Mouse (Mus musculus) forebrain, embryonic 16.5 days (tissue): ENCODE measurements around the gene Ppig. TPM values are rescaled to one million over a fixed set of nuclear protein-coding genes. Genes with fewer than 3 reads are reported as not detected.
A peak's percentile ranks its signal among the peaks of the same experiment; 100 is the strongest.

Source experiments
- ATAC-seq: fragments of 200-750 bp; cut with Nextera tagmentation; 2 replicates; pipeline ENCODE4 v1.8.0; 2017; ENCODE audit warnings: mild to moderate bottlenecking, moderate library complexity
- H3K27ac ChIP-seq: fragments of 300-500 bp; sonication (generic); 2 replicates; pipeline ENCODE4 v1.5.1; 2014; ENCODE audit warnings: low read length, control low read depth
- H3K27me3 ChIP-seq: fragments of 300-500 bp; sonication (generic); replicated peaks from 2 replicates; pipeline ENCODE4 v1.6.1; 2014; ENCODE audit warnings: low read length; ENCODE audit not compliant: control insufficient read depth, insufficient read depth
- H3K36me3 ChIP-seq: fragments of 300-500 bp; sonication (generic); 2 replicates; pipeline ENCODE4 v1.6.1; 2014; ENCODE audit not compliant: control insufficient read depth, insufficient read depth
- H3K4me1 ChIP-seq: fragments of 300-500 bp; sonication (generic); replicated peaks from 2 replicates; pipeline ENCODE4 v1.6.1; 2014; ENCODE audit warnings: low read length; ENCODE audit not compliant: control insufficient read depth, insufficient read depth
- H3K4me2 ChIP-seq: fragments of 300-500 bp; sonication (generic); 2 replicates; pipeline ENCODE4 v1.6.1; 2014; ENCODE audit warnings: mild to moderate bottlenecking, low read length, control low read depth
- H3K4me3 ChIP-seq: fragments of 300-500 bp; sonication (generic); replicated peaks from 2 replicates; pipeline ENCODE4 v1.5.1; 2014; ENCODE audit warnings: mild to moderate bottlenecking, low read length, control low read depth
- H3K9ac ChIP-seq: fragments of 300-500 bp; sonication (generic); replicated peaks from 2 replicates; pipeline ENCODE4 v1.6.1; 2014; ENCODE audit warnings: low read depth, low read length, control low read depth
- H3K9me3 ChIP-seq: fragments of 300-500 bp; sonication (generic); 2 replicates; pipeline ENCODE4 v1.6.1; 2016; ENCODE audit warnings: low read length; ENCODE audit not compliant: control insufficient read depth
- WGBS: fragments of 180-500 bp; shearing (Covaris S2); extraction: QIAGEN DNeasy Blood & Tissue Kit; methylation state at CpG from one replicate; pipeline ENCODE4 v1.1.7; 2014; 5-methylcytosine and 5-hydroxymethylcytosine counted together
- polyA plus RNA-seq: library from polyadenylated mRNA; unstranded; fragments of >200 nt; fragmentation: Nextera tagmentation; extraction: Ambion mirVana; gene quantifications from 2 replicates; pipeline ENCODE4 v1.2.1, GENCODE M21; 2015

Gene Ppig
- polyA plus RNA-seq, 1 experiment from 2014 or later = 127 TPM

DNA sequence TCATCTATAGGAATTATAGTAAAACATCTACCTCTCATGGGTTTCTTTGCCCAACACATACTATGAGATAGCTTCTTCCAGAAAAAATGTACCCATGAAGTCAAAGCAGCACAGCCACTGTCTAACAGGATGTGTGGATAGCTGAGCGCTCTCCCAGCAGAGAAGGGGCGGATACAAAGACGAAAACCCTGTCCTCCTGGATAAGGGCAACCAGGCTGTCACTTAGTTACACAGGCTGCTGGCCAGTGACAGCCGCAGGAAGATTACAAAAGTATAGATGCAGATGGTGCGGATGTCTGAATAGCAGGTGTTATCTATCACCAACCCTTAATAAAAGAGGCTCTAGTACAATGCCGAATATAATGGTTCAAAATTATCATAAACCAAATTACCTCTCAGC lies 31.5 kb upstream of the Ppig start:
- H3K4me2 ChIP-seq = no peak overlapping the region
- no peak overlapping the region for H3K9ac ChIP-seq
- peaks cover 23% of the 10 kb centered on the region for H3K36me3 ChIP-seq
- no peak overlapping the region for H3K27ac ChIP-seq
- WGBS = 96% methylated on average over 6 of the region's 6 CpGs
- H3K9me3 ChIP-seq = no peaks in the 10 kb centered on the region
- H3K27me3 ChIP-seq = no peaks in the 10 kb centered on the region
- H3K4me3 ChIP-seq = no peak overlapping the region
- ATAC-seq = no peak
- H3K4me1 ChIP-seq = no peaks in the 10 kb centered on the region

DNA sequence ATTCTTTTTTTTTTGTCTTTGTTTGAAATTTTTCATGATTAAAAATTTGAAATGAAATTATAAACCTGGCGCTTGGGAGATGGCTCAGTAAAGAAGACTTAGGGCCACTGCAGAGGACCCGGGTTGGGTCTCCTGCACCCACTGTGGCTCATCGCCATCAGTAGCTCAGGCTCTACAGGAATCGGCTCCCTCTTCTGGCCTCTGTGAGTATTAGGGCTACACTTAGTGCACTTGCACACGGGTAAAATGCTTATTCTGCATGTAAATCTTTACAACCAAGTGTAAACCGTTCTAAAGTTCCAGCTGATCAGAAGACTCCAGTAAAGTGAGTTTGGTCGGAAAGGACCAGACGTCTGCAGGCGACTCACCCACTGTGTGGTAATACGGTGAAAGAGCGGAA lies 28.8 kb upstream of the Ppig start:
- Histone ChIP-seq H3K27me3 (no peaks in the 10 kb centered on the region), H3K9me3 (no peaks in the 10 kb centered on the region), H3K9ac (no peak overlapping the region), H3K4me1 (no peaks in the 10 kb centered on the region), H3K27ac (no peak overlapping the region), H3K4me3 (no peak overlapping the region), H3K4me2 (no peak overlapping the region), H3K36me3 (peaks cover 24% of the 10 kb centered on the region)
- no peak for ATAC-seq
- WGBS = 95% methylated on average over 11 of the region's 11 CpGs

DNA sequence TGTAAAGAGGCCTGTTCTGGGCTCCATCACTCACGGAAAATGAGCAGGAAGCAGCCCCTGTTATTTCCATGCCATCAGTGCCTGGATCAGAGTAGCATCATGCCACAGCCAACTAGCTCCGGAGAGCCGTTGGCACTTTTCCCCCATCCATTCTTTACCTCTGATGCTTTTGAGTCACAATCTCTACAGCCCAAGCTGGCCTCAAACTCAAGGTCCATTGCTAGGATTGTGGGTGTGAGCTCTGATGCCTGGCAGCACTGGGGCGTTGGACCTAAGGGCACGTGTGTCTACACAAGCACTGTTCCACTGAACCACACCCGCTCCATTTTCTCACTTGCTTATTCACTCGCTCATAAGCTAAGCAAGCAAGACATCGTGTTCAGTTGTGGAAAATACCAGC lies 21.9 kb upstream of the Ppig start:
- Histone ChIP-seq H3K9ac (no peak overlapping the region), H3K4me1 (no peaks in the 10 kb centered on the region), H3K9me3 (no peaks in the 10 kb centered on the region), H3K27me3 (no peaks in the 10 kb centered on the region), H3K36me3 (peaks cover 25% of the 10 kb centered on the region), H3K4me2 (no peak overlapping the region), H3K27ac (no peak overlapping the region), H3K4me3 (no peak overlapping the region)
- no peak for ATAC-seq
- 95% methylated on average over 8 of the region's 8 CpGs for WGBS

DNA sequence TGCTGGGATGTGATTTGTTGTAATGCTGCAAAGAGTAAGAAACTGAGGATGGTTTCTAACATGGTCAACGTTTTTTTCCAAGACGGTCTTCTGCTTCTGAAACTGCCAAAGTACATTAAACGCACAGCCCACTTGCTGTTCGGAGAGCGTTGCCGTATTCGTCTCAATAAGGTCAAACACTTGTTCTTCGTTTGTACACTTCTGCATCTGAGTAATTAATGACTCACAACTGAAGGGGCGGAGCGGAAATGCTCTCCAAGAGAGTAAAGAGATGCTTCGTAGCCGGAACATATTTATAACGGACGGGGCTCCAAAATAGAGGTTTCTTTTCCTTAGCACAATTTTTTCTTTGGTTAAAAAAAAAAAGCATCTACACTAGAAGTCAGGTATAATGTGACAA lies 10.2 kb upstream of the Ppig start:
- peak overlapping the region; percentile 51 for H3K4me2 ChIP-seq
- H3K9ac ChIP-seq = no peak overlapping the region
- H3K27me3 ChIP-seq = no peaks in the 10 kb centered on the region
- H3K9me3 ChIP-seq = no peaks in the 10 kb centered on the region
- H3K4me3 ChIP-seq = no peak overlapping the region
- H3K27ac ChIP-seq = no peak overlapping the region
- H3K4me1 ChIP-seq = peaks cover 7% of the 10 kb centered on the region
- H3K36me3 ChIP-seq = no peaks in the 10 kb centered on the region; the same call in 1 of the 2 replicates
- 78% methylated on average over 14 of the region's 14 CpGs for WGBS
- ATAC-seq = no peak

DNA sequence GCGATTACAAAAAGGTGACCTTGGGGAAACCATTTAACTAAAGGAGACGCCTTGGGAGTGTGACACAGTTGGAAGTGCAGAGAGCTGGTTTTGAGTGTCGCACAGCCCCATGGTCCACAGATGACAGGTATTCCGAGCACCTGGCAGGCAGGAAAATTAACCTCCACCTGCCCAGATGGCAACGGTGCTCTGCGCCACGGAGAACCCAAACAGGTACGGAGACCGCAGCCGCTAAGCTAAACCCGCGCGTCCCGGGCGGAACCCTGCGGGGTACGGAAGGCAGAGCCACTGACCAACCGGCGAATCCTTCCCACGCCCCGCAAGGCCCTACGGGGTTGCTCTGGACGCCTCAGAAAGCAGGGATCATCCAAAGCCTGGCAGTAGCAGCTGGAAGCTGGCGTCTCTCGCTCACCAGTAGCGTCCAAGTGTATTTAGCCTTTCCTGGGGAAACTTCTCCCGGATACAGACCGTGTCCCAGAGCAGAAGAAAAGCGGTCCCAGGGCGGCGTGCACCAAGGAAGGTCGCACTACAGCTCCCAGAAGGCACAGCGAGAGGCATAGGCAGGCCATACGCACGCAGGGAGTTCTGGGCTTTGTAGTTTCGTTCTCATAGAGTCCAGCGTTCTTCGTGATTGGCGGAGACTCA lies 9.2 kb upstream of the Ppig start, which contains the start of gene Fastkd1:
Fastkd1 (minus strand) TSS at position 536 of the 645 bp plus-strand sequence.
- Histone ChIP-seq H3K27ac (no peak within 1 kb of the TSS), H3K4me2 (peak within 1 kb of the TSS; percentile 51), H3K4me3 (peak within 1 kb of the TSS; percentile 82), H3K27me3 (no peaks in the 10 kb centered on the region), H3K36me3 (no peaks in the 10 kb centered on the region), H3K4me1 (peaks cover 7% of the 10 kb centered on the region), H3K9ac (peak within 1 kb of the TSS; percentile 70), H3K9me3 (no peaks in the 10 kb centered on the region)
- WGBS = under 1% methylated on average over 39 of the region's 39 CpGs
- peak; percentile 100 for ATAC-seq

DNA sequence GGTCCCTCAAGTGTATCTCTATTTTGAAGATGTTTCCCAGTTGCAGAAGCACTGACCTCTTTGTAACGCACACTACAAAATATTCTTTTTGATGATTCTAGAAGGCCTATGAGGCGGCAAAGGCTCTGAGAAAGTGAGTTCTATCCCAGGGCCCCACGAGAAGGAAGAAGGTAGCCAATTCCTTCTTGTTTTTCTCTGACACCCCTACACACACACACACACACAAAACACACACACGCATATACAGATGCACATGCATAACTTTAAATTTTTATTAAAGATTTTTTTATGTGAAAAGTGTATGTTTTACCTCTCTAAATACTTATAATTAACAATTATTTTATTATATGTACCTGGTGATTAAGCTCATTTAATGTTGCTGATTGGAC lies 8.7 kb upstream of the Ppig start:
- no peak overlapping the region for H3K27ac ChIP-seq
- H3K4me3 ChIP-seq = peak overlapping the region; percentile 82
- no peak for ATAC-seq
- 31% methylated on average over 4 of the region's 4 CpGs for WGBS
- peaks cover 7% of the 10 kb centered on the region for H3K4me1 ChIP-seq
- no peaks in the 10 kb centered on the region for H3K9me3 ChIP-seq
- no peaks in the 10 kb centered on the region for H3K36me3 ChIP-seq
- no peak overlapping the region for H3K9ac ChIP-seq
- H3K27me3 ChIP-seq = no peaks in the 10 kb centered on the region
- H3K4me2 ChIP-seq = peak overlapping the region; percentile 51

DNA sequence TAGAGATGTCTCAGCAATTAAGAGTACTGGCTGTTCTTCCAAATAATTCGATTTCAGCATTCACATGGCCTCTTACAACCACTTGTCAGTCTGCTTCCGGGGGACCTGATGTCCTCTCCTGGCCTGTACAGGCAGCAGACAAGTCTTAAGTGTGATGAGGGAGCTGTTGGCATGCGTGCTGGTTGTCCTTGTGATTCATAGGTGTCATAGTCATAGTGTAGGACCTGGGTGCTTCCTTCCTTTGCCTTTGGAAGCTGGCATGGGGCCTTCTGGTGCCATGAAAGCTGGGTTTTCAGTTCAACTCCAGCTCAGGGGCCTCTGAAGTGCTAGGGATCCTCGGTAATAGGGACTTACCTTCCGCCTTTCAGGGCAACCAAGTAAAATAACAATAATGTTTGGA lies 8.2 kb upstream of the Ppig start:
- Histone ChIP-seq H3K27ac (no peak overlapping the region), H3K4me3 (no peak overlapping the region), H3K36me3 (no peaks in the 10 kb centered on the region), H3K4me2 (no peak overlapping the region), H3K9ac (no peak overlapping the region), H3K4me1 (peaks cover 7% of the 10 kb centered on the region), H3K27me3 (no peaks in the 10 kb centered on the region), H3K9me3 (no peaks in the 10 kb centered on the region)
- WGBS = 81% methylated on average over 5 of the region's 5 CpGs
- ATAC-seq = no peak

DNA sequence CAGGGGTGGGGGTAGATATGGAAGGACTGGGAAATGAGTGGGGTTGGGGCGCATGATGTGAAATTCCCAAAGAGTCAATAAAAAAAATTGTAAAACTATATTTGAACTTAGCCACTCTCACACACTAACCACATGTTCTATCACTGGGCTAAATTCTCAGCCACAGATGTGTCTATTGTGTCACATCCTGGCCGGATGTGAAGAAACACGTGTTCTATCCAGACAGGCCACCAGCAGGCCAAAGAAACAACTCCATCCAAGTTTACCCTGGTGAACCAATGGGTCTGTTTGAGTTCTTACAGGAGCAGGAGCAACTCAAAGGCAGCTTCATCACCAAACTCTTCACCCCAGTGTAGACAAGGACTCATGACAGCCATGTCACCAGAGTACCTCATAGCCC lies 5.9 kb upstream of the Ppig start:
- no peak overlapping the region for H3K4me3 ChIP-seq
- no peak for ATAC-seq
- no peak overlapping the region for H3K27ac ChIP-seq
- no peak overlapping the region for H3K9ac ChIP-seq
- 76% methylated on average over 3 of the region's 3 CpGs for WGBS
- no peaks in the 10 kb centered on the region for H3K36me3 ChIP-seq
- no peaks in the 10 kb centered on the region for H3K27me3 ChIP-seq
- no peaks in the 10 kb centered on the region for H3K9me3 ChIP-seq
- H3K4me1 ChIP-seq = peaks cover 7% of the 10 kb centered on the region
- no peak overlapping the region for H3K4me2 ChIP-seq

DNA sequence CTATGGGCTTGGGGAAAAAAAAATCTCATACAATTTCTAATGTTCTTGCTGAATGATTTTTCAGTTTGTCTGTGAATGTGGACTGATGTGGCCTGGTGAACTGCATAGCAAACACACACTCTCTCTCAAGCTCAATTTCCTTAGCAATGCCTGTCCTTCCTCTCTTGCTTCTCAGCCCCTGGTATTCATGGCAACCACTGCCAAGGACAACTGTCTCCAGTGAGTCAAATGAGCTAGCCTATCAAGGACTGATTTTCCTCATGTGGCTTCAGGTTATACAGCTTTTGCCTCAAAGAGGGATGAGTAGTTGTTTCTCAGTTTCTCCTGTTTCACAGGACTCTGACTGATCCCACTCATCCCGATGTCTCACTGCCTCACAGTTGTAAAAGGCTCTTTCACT lies 3.2 kb upstream of the Ppig start:
- WGBS = 83% methylated on average over 1 of the region's 1 CpGs
- Histone ChIP-seq H3K27me3 (no peaks in the 10 kb centered on the region), H3K27ac (no peak overlapping the region), H3K9ac (no peak overlapping the region), H3K4me1 (peaks cover 7% of the 10 kb centered on the region), H3K4me3 (no peak overlapping the region), H3K36me3 (no peaks in the 10 kb centered on the region), H3K9me3 (no peaks in the 10 kb centered on the region), H3K4me2 (no peak overlapping the region)
- no peak for ATAC-seq
